Mouse (Mus musculus) liver, postnatal 0 days (tissue): ENCODE results near the gene G6pc3.

Source experiments
- CTCF ChIP-seq: sonication (generic); IDR thresholded peaks from 2 replicates; pipeline ENCODE4 v1.5.1; 2016; ENCODE audit warnings: antibody characterized with exemption, low read depth
- EP300 ChIP-seq: IDR thresholded peaks from 2 replicates; pipeline ENCODE4 v1.6.1; 2016; ENCODE audit warnings: antibody characterized with exemption, low read depth, mild to moderate bottlenecking

DNA sequence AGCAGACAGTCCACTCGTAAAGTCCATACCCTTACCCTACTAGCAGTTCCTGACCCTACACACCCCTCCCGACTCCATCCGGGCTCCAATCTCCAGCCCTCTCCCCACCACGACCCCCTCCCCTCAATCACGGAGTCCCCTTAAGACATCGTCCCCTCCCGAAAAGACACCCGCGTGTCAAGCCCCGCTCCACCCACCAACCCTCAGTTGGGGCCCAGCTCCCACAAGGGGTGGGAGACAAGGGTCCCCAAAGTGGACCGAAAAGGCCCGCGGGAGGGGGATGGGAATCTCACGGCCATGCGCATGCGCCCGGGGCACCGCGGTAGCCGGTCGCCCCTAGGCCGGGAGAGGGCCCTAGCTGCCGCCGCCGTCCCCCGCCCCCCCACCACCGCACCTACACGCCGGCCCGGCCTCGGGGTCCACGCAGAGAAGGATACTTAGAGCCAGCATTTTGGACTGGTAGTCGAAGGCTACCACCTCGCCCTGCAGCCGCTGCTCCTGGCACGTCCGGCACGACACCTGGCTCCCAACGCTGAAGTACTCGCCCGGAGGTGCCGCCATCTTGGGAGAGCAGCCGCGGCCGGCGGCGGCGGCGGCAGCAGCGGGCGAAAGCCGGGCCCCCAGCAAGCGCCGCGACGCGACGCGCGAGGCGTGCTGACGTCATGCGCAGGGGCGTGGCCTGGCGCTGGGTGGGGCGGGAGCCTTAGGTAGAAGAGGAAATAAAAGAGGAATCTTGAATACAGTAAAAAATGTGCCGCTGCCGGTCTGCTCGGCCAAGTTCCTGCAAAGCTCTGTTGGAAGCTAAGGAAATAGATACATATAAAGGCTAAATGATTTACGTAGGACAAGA lies 4.5 kb upstream of the G6pc3 start, which contains the start of gene Lsm12:
- TF ChIP-seq CTCF (no peak), EP300 (no peak)
